Mouse (Mus musculus) ES-E14 (cell line): ENCODE measurements at regions not wholly inside any gene's neighbourhood (a gene's known extent, or its start where the extent isn't known, plus 50 kb on each side); places are given as distances from the start of the nearest gene placed in this dataset.

Experiments
- HCFC1 ChIP-seq: IDR thresholded peaks from 2 replicates; pipeline ENCODE4 v1.6.1; 2012; ENCODE audit warnings: low read length, inconsistent platforms, borderline replicate concordance; ENCODE audit not compliant: insufficient read depth
- MAFK ChIP-seq: IDR thresholded peaks from 2 replicates; pipeline ENCODE4 v1.6.1; 2014; ENCODE audit warnings: mild to moderate bottlenecking, low read depth, low read length, inconsistent platforms; ENCODE audit not compliant: insufficient read depth
- ZC3H11A ChIP-seq: IDR thresholded peaks from 2 replicates; pipeline ENCODE4 v1.6.1; 2012; ENCODE audit warnings: low read depth, mild to moderate bottlenecking, inconsistent platforms, low read length, borderline replicate concordance
- ZNF384 ChIP-seq: IDR thresholded peaks from 2 replicates; pipeline ENCODE4 v1.6.1; 2012; ENCODE audit warnings: low read depth, low read length, inconsistent platforms

DNA sequence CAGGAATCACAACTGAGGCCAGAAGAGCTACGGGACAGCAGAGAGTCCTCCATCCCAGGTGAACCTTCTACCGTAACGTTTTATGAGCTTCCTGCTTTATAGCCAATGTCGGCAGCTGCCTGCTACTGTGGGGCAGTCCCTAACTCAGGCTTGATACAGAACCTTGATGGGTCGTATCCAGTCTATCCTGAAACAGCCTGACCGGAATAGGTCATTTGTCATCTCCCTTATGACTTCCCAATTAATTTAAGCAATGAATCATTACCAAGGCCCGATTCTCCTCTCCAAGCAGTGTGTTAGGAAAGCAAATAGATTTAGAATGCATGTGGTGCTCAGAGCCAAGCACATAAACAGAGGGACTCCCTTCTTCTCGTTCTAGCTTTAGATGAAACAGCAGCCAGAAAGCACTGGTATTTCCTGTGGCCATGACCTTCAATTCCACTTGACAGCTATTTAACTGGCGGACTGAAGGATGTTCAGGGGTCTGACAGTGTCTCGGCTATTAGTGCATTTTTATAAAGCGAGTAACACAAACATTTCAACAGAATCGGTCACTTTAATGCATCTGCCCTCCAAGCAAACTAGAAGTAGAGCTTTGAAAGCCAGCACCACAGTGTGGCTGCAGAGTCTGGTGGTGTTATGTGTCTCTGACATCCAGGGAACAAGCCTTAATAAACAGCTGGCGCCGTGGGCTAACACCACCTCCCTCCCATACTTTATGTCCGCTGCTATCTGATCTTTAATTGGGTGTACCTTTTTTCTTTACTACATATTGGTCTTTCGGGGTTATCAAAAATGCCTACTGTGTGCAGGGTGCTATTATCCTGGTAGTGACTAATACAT is 165.4 kb downstream of the Barhl2 start:
- TF ChIP-seq MAFK (no peak), ZNF384 (no peak), HCFC1 (no peak), ZC3H11A (no peak)
